Mouse (Mus musculus): ENCODE results near the gene Katnbl1. TPM values are rescaled to one million over a fixed set of nuclear protein-coding genes. Genes with fewer than 3 reads are reported as not detected.
"Not testable (repeated sequence)": the region's sequence is repeated elsewhere in the genome, so short reads cannot be mapped to it uniquely, and the experiment has no call there.

Katnbl1 gene
- polyA plus RNA-seq, 1 experiment from 2014 or later, result 10.7 TPM

DNA sequence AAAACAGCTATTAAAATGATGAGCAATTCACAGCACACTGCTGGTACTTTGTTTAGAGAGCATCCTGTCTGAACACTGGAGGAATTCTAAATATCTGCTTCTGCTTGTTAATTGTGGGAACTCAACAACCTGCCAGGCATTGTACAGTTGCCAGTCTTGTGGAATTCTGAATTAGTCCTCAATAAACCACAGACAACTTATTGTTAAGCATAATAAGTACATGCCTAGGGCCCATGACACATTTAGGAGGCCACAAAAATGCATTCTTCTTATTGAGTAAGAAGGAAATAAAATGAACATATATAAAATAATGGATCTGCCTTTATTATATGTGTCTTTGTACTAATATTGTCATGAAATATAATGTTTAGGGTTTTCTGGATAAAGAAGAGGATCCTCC, 66.5 kb downstream of the Katnbl1 start:
- no peak for TF ChIP-seq EP300 (IDR thresholded peaks at IDR 0.05; ENCODE audit: low read depth)
- no peak for TF ChIP-seq CTCF (IDR thresholded peaks at IDR 0.05; ENCODE audit: low read depth)
- Histone ChIP-seq H3K4me2 (ENCODE audit: low read depth, low read length) (no peak overlapping the region), H3K36me3 (replicated peaks; ENCODE audit: insufficient read depth, low read length) (no peaks in the 10 kb centered on the region), H3K27me3 (ENCODE audit: insufficient read depth, low read length) (no peaks in the 10 kb centered on the region), H3K9ac (replicated peaks) (no peak overlapping the region), H3K4me1 (ENCODE audit: insufficient read depth) (no peaks in the 10 kb centered on the region), H3K27ac (ENCODE audit: low read depth) (no peak overlapping the region), H3K4me3 (ENCODE audit: low read depth, low read length) (no peak overlapping the region), H3K9me3 (ENCODE audit: low read length) (no peaks in the 10 kb centered on the region)
- no peak for ATAC-seq
- DNase-seq, result no peak

DNA sequence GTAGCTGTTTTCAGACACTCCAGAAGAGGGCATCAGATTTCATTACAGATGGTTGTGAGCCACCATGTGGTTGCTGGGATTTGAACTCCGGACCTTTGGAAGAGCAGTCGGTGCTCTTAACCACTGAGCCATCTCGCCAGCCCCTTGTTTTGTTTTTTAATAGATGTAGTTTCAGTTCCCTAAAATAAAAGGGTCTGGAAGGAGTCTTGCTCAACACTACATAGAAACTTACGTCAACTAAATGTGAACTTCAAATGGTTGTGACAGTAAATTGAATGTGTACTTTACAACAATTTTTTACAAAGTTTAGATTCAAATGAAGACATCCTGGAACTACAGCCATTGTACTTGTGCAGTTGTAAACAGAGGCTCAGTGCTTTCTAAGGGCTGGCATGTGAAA, 69.0 kb downstream of the Katnbl1 start:
- 0 out of 2 replicates have a peak, but pooled peaks have one; percentile 15 for ATAC-seq
- H3K36me3 ChIP-seq (replicated peaks; ENCODE audit: insufficient read depth, low read length); DNase-seq; H3K4me1 ChIP-seq (ENCODE audit: insufficient read depth); H3K4me2 ChIP-seq (ENCODE audit: low read depth, low read length); H3K27ac ChIP-seq (ENCODE audit: low read depth); H3K9ac ChIP-seq (replicated peaks); H3K27me3 ChIP-seq (ENCODE audit: insufficient read depth, low read length); H3K9me3 ChIP-seq (ENCODE audit: low read length); H3K4me3 ChIP-seq (ENCODE audit: low read depth, low read length): not testable (repeated sequence)
- WGBS (ENCODE audit: insufficient replicate concordance), result 66% methylated on average over 4 of the region's 4 CpGs

DNA sequence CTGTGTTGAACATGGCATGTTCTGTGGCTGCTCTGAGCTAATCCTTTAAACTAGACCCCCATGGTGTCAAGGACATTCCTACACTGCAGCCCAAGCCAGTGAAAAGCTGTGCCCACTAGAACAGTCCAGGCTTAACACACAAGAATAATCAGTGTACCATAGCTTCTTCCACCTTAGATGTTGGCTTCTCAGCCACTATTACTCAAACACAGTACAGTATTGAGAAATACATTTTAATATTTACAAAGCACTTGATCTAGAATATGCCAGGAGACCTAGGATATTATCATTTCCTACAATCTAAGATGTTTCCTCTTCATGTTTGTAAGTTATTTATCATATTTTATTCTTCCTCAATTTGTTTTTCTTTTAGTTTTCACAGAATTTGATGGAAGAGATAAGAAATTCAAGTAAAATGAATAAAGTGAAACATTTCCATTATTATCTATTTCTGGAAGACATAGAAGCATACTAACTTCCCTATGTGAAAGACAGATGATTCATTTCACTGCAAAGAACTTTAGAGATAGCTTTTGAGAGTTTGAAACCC, 69.6 kb downstream of the Katnbl1 start:
- no peak overlapping the region for H3K4me3 ChIP-seq (ENCODE audit: low read depth, low read length)
- no peaks in the 10 kb centered on the region for H3K27me3 ChIP-seq (ENCODE audit: insufficient read depth, low read length)
- H3K36me3 ChIP-seq (replicated peaks; ENCODE audit: insufficient read depth, low read length), result no peaks in the 10 kb centered on the region
- H3K27ac ChIP-seq (ENCODE audit: low read depth), result no peak overlapping the region
- H3K9me3 ChIP-seq (ENCODE audit: low read length), result no peaks in the 10 kb centered on the region
- H3K4me2 ChIP-seq (ENCODE audit: low read depth, low read length), result no peak overlapping the region
- no peaks in the 10 kb centered on the region for H3K4me1 ChIP-seq (ENCODE audit: insufficient read depth)
- TF ChIP-seq EP300 (IDR thresholded peaks at IDR 0.05; ENCODE audit: low read depth) (no peak), CTCF (IDR thresholded peaks at IDR 0.05; ENCODE audit: low read depth) (no peak)
- ATAC-seq, result no peak
- DNase-seq, result no peak
- H3K9ac ChIP-seq (replicated peaks), result no peak overlapping the region

DNA sequence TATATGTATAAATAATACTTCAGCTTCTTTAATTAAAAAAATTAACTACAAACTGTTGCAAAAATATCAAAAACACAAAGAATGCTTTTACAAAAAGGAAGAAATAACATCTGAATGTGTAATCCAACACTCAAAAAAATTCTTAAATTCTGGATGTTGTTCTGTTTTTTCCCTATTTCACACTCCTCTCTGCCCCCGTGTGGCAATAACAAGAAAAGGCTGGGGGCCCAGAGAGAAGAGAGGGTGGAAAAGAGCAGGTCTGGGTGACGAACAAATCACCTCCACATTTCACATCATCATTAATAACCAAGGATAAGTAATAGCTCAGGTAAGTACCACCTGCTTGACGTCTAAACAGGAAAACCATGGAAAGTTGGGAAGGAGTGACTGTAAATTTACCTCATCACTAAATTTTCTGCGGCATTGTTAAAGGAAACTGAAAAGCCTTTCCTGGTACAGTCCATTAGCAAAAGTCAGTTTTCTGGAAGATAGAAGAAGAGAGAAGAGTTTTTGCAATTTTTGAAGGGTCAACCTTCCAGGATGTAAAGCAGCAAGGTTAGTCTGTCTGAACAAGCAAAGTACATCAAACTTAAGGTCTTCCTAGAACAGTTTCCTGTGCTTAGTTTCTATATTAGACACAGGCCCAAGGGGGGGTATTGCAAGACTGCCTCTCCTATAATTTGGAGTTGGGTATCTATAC, 70.7 kb downstream of the Katnbl1 start:
- Histone ChIP-seq H3K9ac (replicated peaks) (no peak overlapping the region), H3K27me3 (ENCODE audit: insufficient read depth, low read length) (no peaks in the 10 kb centered on the region), H3K4me1 (ENCODE audit: insufficient read depth) (no peaks in the 10 kb centered on the region), H3K4me3 (ENCODE audit: low read depth, low read length) (no peak overlapping the region), H3K36me3 (replicated peaks; ENCODE audit: insufficient read depth, low read length) (no peaks in the 10 kb centered on the region), H3K9me3 (ENCODE audit: low read length) (no peaks in the 10 kb centered on the region), H3K27ac (ENCODE audit: low read depth) (no peak overlapping the region), H3K4me2 (ENCODE audit: low read depth, low read length) (no peak overlapping the region)
- TF ChIP-seq EP300 (IDR thresholded peaks at IDR 0.05; ENCODE audit: low read depth) (no peak), CTCF (IDR thresholded peaks at IDR 0.05; ENCODE audit: low read depth) (peak; percentile 64)
- DNase-seq, result peak; percentile 23
- WGBS (ENCODE audit: insufficient replicate concordance), result 25% methylated on average over 4 of the region's 4 CpGs
- ATAC-seq, result no peak

DNA sequence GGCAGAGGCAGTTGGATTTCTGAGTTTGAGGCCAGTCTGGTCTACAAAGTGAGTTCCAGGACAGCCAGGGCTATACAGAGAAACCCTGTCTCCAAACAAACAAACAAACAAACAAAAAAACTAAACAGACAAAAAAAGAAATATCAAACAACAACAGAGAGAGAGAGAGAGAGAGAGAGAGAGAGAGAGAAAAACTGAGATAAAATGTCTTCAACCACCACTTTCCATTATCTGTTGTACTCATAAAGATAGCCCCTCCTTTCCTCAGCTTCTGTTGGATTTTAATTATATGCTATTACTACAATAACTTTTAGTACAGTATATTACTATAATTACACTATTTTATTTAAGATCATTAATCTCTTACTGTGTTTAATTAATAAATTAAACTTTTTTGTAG, 73.5 kb downstream of the Katnbl1 start:
- not testable (repeated sequence) for H3K36me3 ChIP-seq (replicated peaks; ENCODE audit: insufficient read depth, low read length); DNase-seq; ATAC-seq; H3K27ac ChIP-seq (ENCODE audit: low read depth); H3K27me3 ChIP-seq (ENCODE audit: insufficient read depth, low read length); H3K9ac ChIP-seq (replicated peaks); H3K4me3 ChIP-seq (ENCODE audit: low read depth, low read length); H3K4me2 ChIP-seq (ENCODE audit: low read depth, low read length); H3K9me3 ChIP-seq (ENCODE audit: low read length); H3K4me1 ChIP-seq (ENCODE audit: insufficient read depth)

DNA sequence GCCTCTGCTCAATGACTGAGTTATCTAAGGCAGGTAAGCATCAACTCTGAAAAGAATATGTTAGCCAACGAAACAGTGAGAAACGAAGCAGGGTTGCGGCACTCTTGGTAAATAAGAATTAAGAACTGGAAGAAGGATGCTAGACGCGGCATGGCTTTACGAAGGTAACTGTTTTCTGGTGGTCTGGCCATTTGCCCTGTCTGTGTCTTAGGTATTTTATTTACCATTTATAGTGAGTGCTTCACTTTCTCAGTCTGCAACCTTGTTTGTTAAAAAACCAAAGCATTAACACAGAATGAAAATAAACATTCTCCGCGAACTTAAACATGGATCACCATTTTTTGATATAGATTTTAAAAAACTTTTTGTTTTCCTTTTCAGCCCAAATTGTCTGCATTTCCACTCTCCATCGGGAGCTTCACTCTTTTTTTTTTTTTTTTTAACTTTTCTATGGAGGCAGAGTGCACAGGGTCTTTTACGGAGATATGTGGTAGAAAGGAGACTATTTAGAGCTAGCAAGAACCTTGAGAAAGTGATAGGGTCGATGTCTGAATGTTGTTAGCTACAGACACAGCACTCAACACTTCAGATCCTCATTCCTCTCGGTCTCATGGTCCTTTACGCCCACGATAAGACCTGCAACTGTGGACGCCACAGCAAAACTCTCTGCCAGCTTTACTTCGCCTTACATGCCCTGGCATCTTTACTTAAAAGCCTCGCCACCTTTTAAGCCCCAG, 75.3 kb downstream of the Katnbl1 start:
- Histone ChIP-seq H3K4me3 (ENCODE audit: low read depth, low read length) (peak overlapping the region; percentile 70), H3K27me3 (ENCODE audit: insufficient read depth, low read length) (no peaks in the 10 kb centered on the region), H3K9ac (replicated peaks) (peak overlapping the region; percentile 79), H3K27ac (ENCODE audit: low read depth) (peak overlapping the region; percentile 78), H3K36me3 (replicated peaks; ENCODE audit: insufficient read depth, low read length) (no peaks in the 10 kb centered on the region), H3K4me2 (ENCODE audit: low read depth, low read length) (peak overlapping the region; percentile 68), H3K9me3 (ENCODE audit: low read length) (no peaks in the 10 kb centered on the region), H3K4me1 (ENCODE audit: insufficient read depth) (peaks cover 3% of the 10 kb centered on the region; the same call in 1 of the 2 replicates)
- ATAC-seq (no peak; the same call in 1 of the 2 replicates), DNase-seq (no peak)
- no peak for TF ChIP-seq EP300 (IDR thresholded peaks at IDR 0.05; ENCODE audit: low read depth)
- no peak for TF ChIP-seq CTCF (IDR thresholded peaks at IDR 0.05; ENCODE audit: low read depth)
- WGBS (ENCODE audit: insufficient replicate concordance), result 28% methylated on average over 17 of the region's 17 CpGs

Data from liver, postnatal 0 days (tissue).